Mouse (Mus musculus) embryonic facial prominence, embryonic 13.5 days (tissue): Measurements from ENCODE around the gene Hspb9. TPM values are rescaled to one million over a fixed set of nuclear protein-coding genes. Genes with fewer than 3 reads are reported as not detected.
A peak's percentile ranks its signal among the peaks of the same experiment; 100 is the strongest.

ENCODE experiments used
- ATAC-seq: fragments of 200-750 bp; cut with Nextera tagmentation; 2 replicates; pipeline ENCODE4 v1.8.0; 2017; ENCODE audit warnings: low read depth; ENCODE audit not compliant: insufficient number of reproducible peaks, insufficient read depth, low FRiP score, low TSS enrichment
- H3K27ac ChIP-seq: fragments of 300-500 bp; sonication (generic); 2 replicates; pipeline ENCODE4 v1.5.1; 2015; ENCODE audit warnings: moderate library complexity, mild to moderate bottlenecking, inconsistent platforms
- H3K27me3 ChIP-seq: fragments of 300-500 bp; sonication (generic); 2 replicates; pipeline ENCODE4 v1.6.1; 2015; ENCODE audit warnings: mild to moderate bottlenecking, inconsistent platforms
- H3K36me3 ChIP-seq: fragments of 300-500 bp; sonication (generic); 2 replicates; pipeline ENCODE4 v1.6.1; 2015; ENCODE audit warnings: mild to moderate bottlenecking, inconsistent platforms
- H3K4me1 ChIP-seq: fragments of 300-500 bp; sonication (generic); 2 replicates; pipeline ENCODE4 v1.6.1; 2015; ENCODE audit warnings: inconsistent platforms
- H3K4me2 ChIP-seq: fragments of 300-500 bp; sonication (generic); 2 replicates; pipeline ENCODE4 v1.6.1; 2015; ENCODE audit warnings: moderate library complexity, mild to moderate bottlenecking, inconsistent platforms
- H3K4me3 ChIP-seq: fragments of 300-500 bp; sonication (generic); 2 replicates; pipeline ENCODE4 v1.5.1; 2015; ENCODE audit warnings: mild to moderate bottlenecking, inconsistent platforms
- H3K9ac ChIP-seq: fragments of 300-500 bp; sonication (generic); 2 replicates; pipeline ENCODE4 v1.6.1; 2015; ENCODE audit warnings: mild to moderate bottlenecking, inconsistent platforms
- H3K9me3 ChIP-seq: fragments of 300-500 bp; sonication (generic); 2 replicates; pipeline ENCODE4 v1.6.1; 2016; ENCODE audit warnings: inconsistent platforms
- WGBS: fragments of 180-500 bp; shearing (Covaris S2); methylation state at CpG from one replicate; pipeline ENCODE4 v1.1.7; 2015; ENCODE audit warnings: mixed read lengths; 5-methylcytosine and 5-hydroxymethylcytosine counted together
- polyA plus RNA-seq: library from polyadenylated mRNA; unstranded; fragments of >200 nt; fragmentation: Nextera tagmentation; extraction: Ambion mirVana; gene quantifications from 2 replicates; pipeline ENCODE4 v1.2.1, GENCODE M21; 2015

The Hspb9 gene
- polyA plus RNA-seq, 1 experiment from 2014 or later: not detected

GRCm38 (mm10) chr11:100719893-100720292, 6.2 kb downstream of the Hspb9 start:
- Histone ChIP-seq H3K27ac (no peak overlapping the region), H3K4me1 (peaks cover 13% of the 10 kb centered on the region), H3K36me3 (peaks cover 51% of the 10 kb centered on the region), H3K9me3 (no peaks in the 10 kb centered on the region), H3K4me2 (no peak overlapping the region), H3K9ac (no peak overlapping the region), H3K27me3 (no peaks in the 10 kb centered on the region), H3K4me3 (no peak overlapping the region)
- ATAC-seq: no peak
- 90% methylated on average over 11 of the region's 11 CpGs for WGBS

GRCm38 (mm10) chr11:100720345-100720744, 6.7 kb downstream of the Hspb9 start:
- no peak overlapping the region for H3K4me2 ChIP-seq
- H3K4me1 ChIP-seq: peaks cover 17% of the 10 kb centered on the region
- 70% methylated on average over 5 of the region's 5 CpGs for WGBS
- no peak overlapping the region for H3K9ac ChIP-seq
- peak overlapping the region; percentile 60; the same call in 1 of the 2 replicates for H3K27ac ChIP-seq
- no peaks in the 10 kb centered on the region for H3K27me3 ChIP-seq
- no peak for ATAC-seq
- no peak overlapping the region for H3K4me3 ChIP-seq
- H3K36me3 ChIP-seq: peaks cover 47% of the 10 kb centered on the region
- H3K9me3 ChIP-seq: no peaks in the 10 kb centered on the region

GRCm38 (mm10) chr11:100721254-100721653, 7.6 kb downstream of the Hspb9 start:
- H3K27me3 ChIP-seq: no peaks in the 10 kb centered on the region
- peaks cover 18% of the 10 kb centered on the region for H3K4me1 ChIP-seq
- no peaks in the 10 kb centered on the region for H3K9me3 ChIP-seq
- H3K27ac ChIP-seq: 0 out of 2 replicates have a peak overlapping the region, but pooled peaks have one; percentile 60
- no peak overlapping the region for H3K4me2 ChIP-seq
- 0 out of 2 replicates have a peak overlapping the region, but pooled peaks have one; percentile 6 for H3K9ac ChIP-seq
- 53% methylated on average over 4 of the region's 4 CpGs for WGBS
- peaks cover 38% of the 10 kb centered on the region for H3K36me3 ChIP-seq
- no peak overlapping the region for H3K4me3 ChIP-seq
- no peak for ATAC-seq

GRCm38 (mm10) chr11:100721776-100722492, 8.3 kb downstream of the Hspb9 start:
- Histone ChIP-seq H3K4me3 (no peak overlapping the region), H3K27ac (peak overlapping the region; percentile 23), H3K4me2 (no peak overlapping the region), H3K9ac (0 out of 2 replicates have a peak overlapping the region, but pooled peaks have one; percentile 23), H3K36me3 (peaks cover 31% of the 10 kb centered on the region), H3K4me1 (peaks cover 18% of the 10 kb centered on the region), H3K27me3 (no peaks in the 10 kb centered on the region), H3K9me3 (no peaks in the 10 kb centered on the region)
- 72% methylated on average over 8 of the region's 8 CpGs for WGBS
- no peak for ATAC-seq

- H3K27ac ChIP-seq: peak overlapping the region; percentile 23
- 61% methylated on average over 2 of the region's 2 CpGs for WGBS
Observed at GRCm38 (mm10) chr11:100722493-100723028, 8.9 kb downstream of the Hspb9 start.

GRCm38 (mm10) chr11:100724919-100725512, 11.4 kb downstream of the Hspb9 start:
- WGBS: 20% methylated on average over 5 of the region's 5 CpGs
- H3K27ac ChIP-seq: peak overlapping the region; percentile 58; the same call in 1 of the 2 replicates
- H3K4me3 ChIP-seq: no peak overlapping the region

More at GRCm38 (mm10) chr11:100722493-100723028, 8.9 kb downstream of the Hspb9 start:
- Histone ChIP-seq H3K9me3 (no peaks in the 10 kb centered on the region), H3K4me2 (no peak overlapping the region), H3K36me3 (peaks cover 26% of the 10 kb centered on the region), H3K9ac (0 out of 2 replicates have a peak overlapping the region, but pooled peaks have one; percentile 23), H3K27me3 (no peaks in the 10 kb centered on the region), H3K4me1 (peaks cover 20% of the 10 kb centered on the region), H3K4me3 (no peak overlapping the region)
- no peak for ATAC-seq

GRCm38 (mm10) chr11:100727201-100727600, 13.6 kb downstream of the Hspb9 start:
- 76% methylated on average over 3 of the region's 3 CpGs for WGBS
- Histone ChIP-seq H3K4me3 (no peak overlapping the region), H3K27me3 (no peaks in the 10 kb centered on the region), H3K4me2 (no peak overlapping the region), H3K36me3 (peaks cover 21% of the 10 kb centered on the region), H3K9me3 (no peaks in the 10 kb centered on the region), H3K27ac (no peak overlapping the region), H3K4me1 (peaks cover 14% of the 10 kb centered on the region), H3K9ac (no peak overlapping the region)
- no peak for ATAC-seq

More at GRCm38 (mm10) chr11:100724919-100725512, 11.4 kb downstream of the Hspb9 start:
- H3K27me3 ChIP-seq: no peaks in the 10 kb centered on the region
- H3K36me3 ChIP-seq: peaks cover 19% of the 10 kb centered on the region
- H3K4me2 ChIP-seq: no peak overlapping the region
- H3K4me1 ChIP-seq: peaks cover 17% of the 10 kb centered on the region
- no peak for ATAC-seq
- no peaks in the 10 kb centered on the region for H3K9me3 ChIP-seq
- peak overlapping the region; percentile 44 for H3K9ac ChIP-seq

- 0 out of 2 replicates have a peak overlapping the region, but pooled peaks have one; percentile 27 for H3K9ac ChIP-seq
- no peaks in the 10 kb centered on the region for H3K9me3 ChIP-seq
- H3K27me3 ChIP-seq: no peaks in the 10 kb centered on the region
- no peak for ATAC-seq
- no peak overlapping the region for H3K27ac ChIP-seq
- H3K36me3 ChIP-seq: peaks cover 25% of the 10 kb centered on the region
- peaks cover 14% of the 10 kb centered on the region for H3K4me1 ChIP-seq
- 84% methylated on average over 6 of the region's 6 CpGs for WGBS
- H3K4me2 ChIP-seq: no peak overlapping the region
- no peak overlapping the region for H3K4me3 ChIP-seq
Observed at GRCm38 (mm10) chr11:100728601-100729000, 15.0 kb downstream of the Hspb9 start.

GRCm38 (mm10) chr11:100729976-100730375, 16.3 kb downstream of the Hspb9 start:
- no peak for ATAC-seq
- peaks cover 25% of the 10 kb centered on the region for H3K36me3 ChIP-seq
- WGBS: 92% methylated on average over 4 of the region's 4 CpGs

GRCm38 (mm10) chr11:100730477-100731205, 17.0 kb downstream of the Hspb9 start:
- ATAC-seq: no peak
- Histone ChIP-seq H3K4me2 (no peak overlapping the region), H3K36me3 (peaks cover 25% of the 10 kb centered on the region), H3K27me3 (no peaks in the 10 kb centered on the region), H3K4me1 (peaks cover 8% of the 10 kb centered on the region), H3K27ac (no peak overlapping the region), H3K4me3 (no peak overlapping the region), H3K9ac (no peak overlapping the region), H3K9me3 (no peaks in the 10 kb centered on the region)
- WGBS: 82% methylated on average over 6 of the region's 6 CpGs

More at GRCm38 (mm10) chr11:100729976-100730375, 16.3 kb downstream of the Hspb9 start:
- no peak overlapping the region for H3K9ac ChIP-seq
- no peaks in the 10 kb centered on the region for H3K27me3 ChIP-seq
- H3K9me3 ChIP-seq: no peaks in the 10 kb centered on the region
- peaks cover 8% of the 10 kb centered on the region for H3K4me1 ChIP-seq
- no peak overlapping the region for H3K4me3 ChIP-seq
- H3K4me2 ChIP-seq: no peak overlapping the region
- no peak overlapping the region for H3K27ac ChIP-seq
